Mouse (Mus musculus) thymus, adult 18-20 months (tissue): ENCODE results near the gene Pdhx.

Source experiments
- DNase-seq, 2 experiments: peaks; one replicate each; pipeline ENCODE4 v3.0.0; 2022; ENCODE audit warnings: mixed read lengths in 2 of 2

Pdhx gene

GRCm38 (mm10) chr2:103058266-103058665 lies 15.0 kb downstream of the Pdhx start:
- no peak for DNase-seq

GRCm38 (mm10) chr2:103055820-103056219 lies 17.5 kb downstream of the Pdhx start:
- DNase-seq = no peak

GRCm38 (mm10) chr2:103051937-103052893 lies 21.1 kb downstream of the Pdhx start:
- no peak for DNase-seq

GRCm38 (mm10) chr2:103045286-103045685 lies 28.0 kb downstream of the Pdhx start:
- DNase-seq = no peak

GRCm38 (mm10) chr2:103040896-103041295 lies 32.4 kb downstream of the Pdhx start:
- no peak for DNase-seq

GRCm38 (mm10) chr2:103037831-103038230 lies 35.5 kb downstream of the Pdhx start:
- no peak for DNase-seq

GRCm38 (mm10) chr2:103022728-103023127 lies 50.6 kb downstream of the Pdhx start:
- DNase-seq = no peak

- DNase-seq = no peak
Observed at GRCm38 (mm10) chr2:103020191-103020987, 52.9 kb downstream of the Pdhx start.

- DNase-seq = no peak
Observed at GRCm38 (mm10) chr2:103018817-103019494, 54.4 kb downstream of the Pdhx start.

- no peak for DNase-seq
Observed at GRCm38 (mm10) chr2:103017391-103017824, 55.9 kb downstream of the Pdhx start.

GRCm38 (mm10) chr2:103016089-103016488 lies 57.2 kb downstream of the Pdhx start:
- DNase-seq = no peak

- no peak for DNase-seq
Observed at GRCm38 (mm10) chr2:103012782-103013575, 60.3 kb downstream of the Pdhx start.

GRCm38 (mm10) chr2:103008221-103008620 lies 65.1 kb downstream of the Pdhx start:
- no peak for DNase-seq

GRCm38 (mm10) chr2:103004599-103004998 lies 68.7 kb downstream of the Pdhx start:
- DNase-seq = no peak

- DNase-seq = no peak
Observed at GRCm38 (mm10) chr2:102999153-102999575, 74.1 kb downstream of the Pdhx start.

- DNase-seq = no peak
Observed at GRCm38 (mm10) chr2:102998356-102998755, 75.0 kb downstream of the Pdhx start.

GRCm38 (mm10) chr2:102997874-102998273 lies 75.4 kb downstream of the Pdhx start:
- DNase-seq = no peak

GRCm38 (mm10) chr2:102993841-102994607 lies 79.3 kb downstream of the Pdhx start:
- no peak for DNase-seq

- DNase-seq = no peak
Observed at GRCm38 (mm10) chr2:102992405-102992804, 80.9 kb downstream of the Pdhx start.

GRCm38 (mm10) chr2:102990301-102990702 lies 83.0 kb downstream of the Pdhx start:
- DNase-seq = no peak

GRCm38 (mm10) chr2:102989446-102989845 lies 83.9 kb downstream of the Pdhx start:
- no peak for DNase-seq

- DNase-seq = no peak
Observed at GRCm38 (mm10) chr2:102987708-102988010, 85.7 kb downstream of the Pdhx start.
